Mouse (Mus musculus) G1E (cell line): ENCODE results near the gene Nutm1. TPM values are rescaled to one million over a fixed set of nuclear protein-coding genes. Genes with fewer than 3 reads are reported as not detected.
"Not testable (repeated sequence)": the region's sequence is repeated elsewhere in the genome, so short reads cannot be mapped to it uniquely, and the experiment has no call there.

Source experiments
- ATAC-seq: 2 replicates; pipeline ENCODE4 v1.8.0; 2016; ENCODE audit warnings: mild to moderate bottlenecking; ENCODE audit not compliant: insufficient number of reproducible peaks, poor library complexity, low FRiP score, severe bottlenecking; ENCODE audit errors: extremely low read depth
- DNase-seq: peaks from one replicate; pipeline ENCODE4 v3.0.0; 2012; ENCODE audit warnings: low spot score
- H3K27me3 ChIP-seq: 2 replicates; pipeline ENCODE4 v1.6.1; 2012; ENCODE audit warnings: mild to moderate bottlenecking, low read length, inconsistent platforms; ENCODE audit not compliant: insufficient read depth
- H3K36me3 ChIP-seq: replicated peaks from 2 replicates; pipeline ENCODE3; 2012; ENCODE audit warnings: mild to moderate bottlenecking, inconsistent platforms
- H3K4me1 ChIP-seq: 2 replicates; pipeline ENCODE4 v1.6.1; 2012; ENCODE audit warnings: low read depth, low read length, inconsistent platforms, mixed read lengths; ENCODE audit not compliant: insufficient read depth
- H3K4me3 ChIP-seq: 2 replicates; pipeline ENCODE4 v1.5.1; 2012; ENCODE audit warnings: low read depth, mild to moderate bottlenecking, inconsistent platforms, low read length, moderate library complexity, mixed read lengths
- H3K9me3 ChIP-seq: replicated peaks from 2 replicates; pipeline ENCODE4 v1.6.1; 2012; ENCODE audit warnings: inconsistent platforms
- CTCF ChIP-seq: IDR thresholded peaks from 2 replicates; pipeline ENCODE4 v1.5.1; 2012; ENCODE audit warnings: low read depth, low read length, inconsistent platforms, mixed read lengths
- GATA1 ChIP-seq: IDR thresholded peaks from 2 replicates; pipeline ENCODE4 v1.6.1; 2012; ENCODE audit warnings: borderline replicate concordance, low read length, inconsistent platforms, mixed read lengths
- GATA2 ChIP-seq: IDR thresholded peaks from 2 replicates; pipeline ENCODE4 v1.6.1; 2012; ENCODE audit warnings: low read depth, low read length, inconsistent platforms, borderline replicate concordance
- POLR2AphosphoS5 ChIP-seq: IDR thresholded peaks from 2 replicates; pipeline ENCODE4 v1.6.1; 2012; ENCODE audit warnings: low read depth, low read length, inconsistent platforms; ENCODE audit not compliant: insufficient replicate concordance
- TAL1 ChIP-seq: conservative IDR thresholded peaks from 2 replicates; pipeline ENCODE4 v1.6.1; 2012; ENCODE audit warnings: low read depth, low read length, inconsistent platforms, mixed read lengths
- polyA plus RNA-seq: library from polyadenylated mRNA; stranded (reverse); fragments of >175 nt; gene quantifications from 2 replicates; pipeline ENCODE4 v1.2.3, GENCODE M21; 2012
- total RNA-seq, 2 experiments: library from RNA; stranded (forward) in 1 of 2; stranded (reverse) in 1 of 2; fragments of 200-1000 nt in 1 of 2; fragments of >200 nt in 1 of 2; fragmentation: Nextera tagmentation in 1 of 2; gene quantifications; 2 replicates each; pipeline ENCODE4 v1.2.3; 2014 to 2017

The Nutm1 gene
- total and polyA plus RNA-seq, 3 experiments = 0.04 to 0.11 TPM; not detected in 1

- ATAC-seq = no peak
- Histone ChIP-seq H3K27me3 (no peaks in the 10 kb centered on the region), H3K4me1 (peaks cover 11% of the 10 kb centered on the region), H3K36me3 (no peaks in the 10 kb centered on the region), H3K4me3 (no peak overlapping the region), H3K9me3 (no peaks in the 10 kb centered on the region)
- DNase-seq = no peak
- TF ChIP-seq CTCF (no peak), GATA1 (no peak), TAL1 (no peak), GATA2 (no peak), POLR2AphosphoS5 (no peak)
These were observed 28.0 kb upstream of the Nutm1 start for GRCm38 (mm10) chr2:112287059-112287458.

DNA sequence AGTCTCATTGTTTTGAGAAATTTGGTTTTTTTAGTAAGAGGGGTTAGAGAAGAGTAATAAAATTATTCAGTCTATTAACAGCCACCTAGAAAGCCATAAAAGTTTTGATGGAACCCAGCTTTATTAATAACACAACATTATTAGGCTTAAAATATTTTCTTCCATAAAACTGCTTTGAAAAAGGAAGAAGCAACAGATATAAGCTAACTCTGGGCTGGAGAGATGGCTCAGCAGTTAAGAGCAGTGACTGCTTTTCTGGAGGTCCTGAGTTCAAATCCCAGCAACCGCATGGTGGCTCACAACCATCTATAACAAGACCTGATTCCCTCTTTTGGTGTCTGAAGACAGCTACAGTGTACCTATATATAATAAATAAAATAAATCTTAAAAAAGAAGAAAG is 27.0 kb upstream of the Nutm1 start:
- ATAC-seq, H3K4me3 ChIP-seq, H3K36me3 ChIP-seq, H3K9me3 ChIP-seq, DNase-seq, H3K27me3 ChIP-seq: not testable (repeated sequence)
- peaks cover 11% of the 10 kb centered on the region for H3K4me1 ChIP-seq

DNA sequence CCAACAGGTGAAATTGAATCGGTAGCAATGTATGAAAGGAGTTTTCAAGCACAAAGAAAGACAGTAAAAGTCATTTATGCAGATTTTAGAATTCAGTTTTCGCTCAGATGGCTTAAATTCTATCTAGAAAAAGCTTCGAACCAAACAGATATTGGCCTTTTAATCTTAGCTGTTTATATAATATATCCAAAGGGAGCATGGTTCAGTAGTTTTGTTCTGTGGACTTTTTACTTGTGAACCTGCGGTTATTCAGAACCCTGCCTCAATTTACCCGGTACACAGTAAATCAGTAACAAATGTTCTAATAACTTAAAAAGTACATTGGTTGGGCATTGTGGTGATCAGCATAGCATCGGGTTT is 25.9 kb upstream of the Nutm1 start:
- peaks cover 11% of the 10 kb centered on the region for H3K4me1 ChIP-seq
- no peaks in the 10 kb centered on the region for H3K27me3 ChIP-seq
- no peak for TF ChIP-seq TAL1
- no peak for TF ChIP-seq GATA2
- no peak for TF ChIP-seq GATA1
- TF ChIP-seq CTCF = no peak
- no peak for TF ChIP-seq POLR2AphosphoS5
- no peak for ATAC-seq
- no peaks in the 10 kb centered on the region for H3K36me3 ChIP-seq
- no peak overlapping the region; the same call in 1 of the 2 replicates for H3K4me3 ChIP-seq
- H3K9me3 ChIP-seq = no peaks in the 10 kb centered on the region
- DNase-seq = no peak

DNA sequence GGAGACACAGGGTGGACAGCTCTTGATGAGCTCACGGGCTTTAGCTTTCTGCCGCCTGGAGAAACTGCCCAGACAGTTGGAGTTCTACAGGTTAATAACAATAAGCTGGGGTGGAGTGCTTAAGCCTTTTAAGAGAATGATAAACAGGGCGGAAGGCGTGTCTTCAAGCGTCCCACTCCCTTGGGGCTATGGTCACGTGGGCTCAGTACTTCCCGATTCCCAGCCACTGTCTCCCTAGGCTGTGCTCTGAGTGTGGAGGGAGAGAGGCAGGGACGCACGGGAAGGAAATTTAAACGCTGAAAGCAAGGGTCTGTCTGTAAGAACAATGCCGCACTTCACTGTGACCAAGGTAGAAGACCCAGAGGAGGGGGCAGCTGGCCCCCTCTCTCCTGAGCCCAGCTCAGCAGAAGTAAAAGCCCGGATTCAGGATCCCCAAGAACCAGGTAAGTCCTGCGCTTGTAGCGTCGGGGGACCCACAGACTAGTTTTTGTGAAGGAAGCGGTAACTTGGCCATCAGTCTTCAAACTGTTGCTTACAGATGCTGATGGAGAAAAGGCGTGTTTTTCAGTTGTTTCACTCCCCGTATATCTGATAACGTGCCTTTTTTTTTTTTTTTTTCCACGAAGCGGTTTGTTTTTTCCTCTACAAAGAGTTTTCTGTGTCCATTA is 25.4 kb upstream of the Nutm1 start:
- peak; percentile 24 for DNase-seq
- TF ChIP-seq POLR2AphosphoS5 = no peak
- TF ChIP-seq GATA2 = no peak
- no peak for TF ChIP-seq CTCF
- TF ChIP-seq TAL1 = no peak
- no peak for TF ChIP-seq GATA1

DNA sequence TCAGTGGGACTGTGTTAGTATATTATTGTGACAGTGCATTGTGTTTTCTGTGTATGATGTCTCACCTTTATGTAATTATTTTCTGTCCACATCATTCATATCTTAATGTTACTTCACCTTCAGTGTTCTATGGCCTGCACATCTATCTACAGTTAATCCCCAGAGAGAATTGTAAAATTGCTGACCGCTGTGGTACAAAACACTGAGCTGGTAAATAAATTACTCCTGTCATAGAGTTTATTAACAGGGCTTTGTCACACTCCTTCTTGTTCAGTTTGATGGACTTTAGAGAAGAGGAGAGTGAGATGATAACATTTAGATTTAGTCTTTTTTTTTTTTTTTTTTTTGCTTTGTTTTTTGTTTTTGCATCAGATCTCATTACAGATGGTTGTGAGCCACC is 23.8 kb upstream of the Nutm1 start:
- TF ChIP-seq GATA1 (no peak), GATA2 (no peak), CTCF (no peak), TAL1 (no peak), POLR2AphosphoS5 (no peak)
- Histone ChIP-seq H3K4me3 (no peak overlapping the region), H3K27me3 (no peaks in the 10 kb centered on the region), H3K9me3 (no peaks in the 10 kb centered on the region), H3K4me1 (peaks cover 11% of the 10 kb centered on the region), H3K36me3 (no peaks in the 10 kb centered on the region)
- no peak for ATAC-seq
- DNase-seq = no peak

More for the DNA sequence above, 25.4 kb upstream of the Nutm1 start:
- H3K27me3 ChIP-seq = no peaks in the 10 kb centered on the region
- peak; percentile 81 for ATAC-seq
- H3K9me3 ChIP-seq = no peaks in the 10 kb centered on the region
- no peaks in the 10 kb centered on the region for H3K36me3 ChIP-seq
- H3K4me1 ChIP-seq = peaks cover 11% of the 10 kb centered on the region
- H3K4me3 ChIP-seq = peak overlapping the region; percentile 72

GRCm38 (mm10) chr2:112276870-112277269 is 17.8 kb upstream of the Nutm1 start:
- Histone ChIP-seq H3K4me1 (no peaks in the 10 kb centered on the region), H3K9me3 (no peaks in the 10 kb centered on the region), H3K27me3 (no peaks in the 10 kb centered on the region), H3K36me3 (peaks cover 7% of the 10 kb centered on the region), H3K4me3 (no peak overlapping the region)
- DNase-seq (no peak), ATAC-seq (no peak)
- no peak for TF ChIP-seq TAL1
- no peak for TF ChIP-seq GATA2
- TF ChIP-seq GATA1 = no peak

GRCm38 (mm10) chr2:112273474-112273873 is 14.4 kb upstream of the Nutm1 start:
- no peaks in the 10 kb centered on the region for H3K9me3 ChIP-seq
- no peak overlapping the region for H3K4me3 ChIP-seq
- TF ChIP-seq GATA2 = no peak
- no peak for TF ChIP-seq CTCF
- no peak for TF ChIP-seq TAL1
- no peaks in the 10 kb centered on the region for H3K27me3 ChIP-seq
- DNase-seq (no peak), ATAC-seq (no peak)
- H3K36me3 ChIP-seq = peaks cover 12% of the 10 kb centered on the region
- no peaks in the 10 kb centered on the region for H3K4me1 ChIP-seq
